Mouse (Mus musculus): ENCODE results near the gene Pold4. TPM values are rescaled to one million over a fixed set of nuclear protein-coding genes. Genes with fewer than 3 reads are reported as not detected.
A peak's percentile ranks its signal among the peaks of the same experiment; 100 is the strongest.

Pold4 gene
- total RNA-seq (2022) = 10 to 100 TPM; 16.1 to 23.6 (median 22.1) TPM

DNA sequence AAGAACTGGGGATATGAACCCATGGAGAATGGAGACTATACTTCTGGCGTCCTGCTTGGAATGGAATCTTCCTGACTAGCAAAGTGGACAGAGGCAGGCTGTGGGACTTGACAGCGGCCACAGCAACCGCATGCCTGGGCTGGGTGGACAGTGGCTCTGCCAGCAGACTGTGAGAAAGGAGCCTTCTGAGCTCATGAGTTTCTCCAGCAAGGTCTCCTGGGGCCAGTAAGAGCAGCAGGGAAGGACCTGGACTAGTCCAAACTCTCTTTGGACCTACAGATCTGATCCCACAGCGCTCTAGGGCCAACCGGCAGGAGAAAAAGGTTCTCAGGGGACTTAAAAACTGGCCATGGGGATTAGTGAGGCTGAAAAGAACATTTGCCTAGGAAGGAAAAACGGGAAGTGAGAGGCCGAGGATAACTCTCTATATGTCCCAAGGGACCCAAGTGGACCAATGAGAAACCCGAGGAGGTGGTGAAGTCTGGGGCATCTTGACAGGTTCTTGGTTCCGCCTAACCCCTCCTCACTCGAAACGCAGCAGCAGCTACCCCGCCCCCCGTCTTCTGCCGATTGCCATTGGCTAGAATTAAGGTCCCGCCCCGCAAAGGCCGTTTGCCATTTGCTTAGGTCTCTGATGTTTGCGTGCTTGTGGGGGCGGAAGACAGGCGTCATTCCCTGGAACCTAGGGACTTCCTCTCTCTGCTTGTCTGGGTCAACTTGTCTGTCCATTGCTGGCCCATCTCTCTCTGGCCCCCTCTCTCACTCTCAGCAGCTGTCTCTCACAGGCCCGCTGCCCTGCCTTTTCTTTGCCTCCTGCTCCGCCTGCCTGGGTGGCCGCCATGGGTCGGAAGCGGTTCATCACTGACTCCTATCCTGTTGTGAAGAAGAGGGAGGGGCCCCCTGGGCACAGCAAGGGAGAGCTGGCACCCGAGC is at the start of gene Pold4:
Pold4 (plus strand) TSS at position 647 of the 933 bp plus-strand sequence.
- DNase-seq (ENCODE audit: low spot score in 2 of 2) = peak; percentile 85 to 98

DNA sequence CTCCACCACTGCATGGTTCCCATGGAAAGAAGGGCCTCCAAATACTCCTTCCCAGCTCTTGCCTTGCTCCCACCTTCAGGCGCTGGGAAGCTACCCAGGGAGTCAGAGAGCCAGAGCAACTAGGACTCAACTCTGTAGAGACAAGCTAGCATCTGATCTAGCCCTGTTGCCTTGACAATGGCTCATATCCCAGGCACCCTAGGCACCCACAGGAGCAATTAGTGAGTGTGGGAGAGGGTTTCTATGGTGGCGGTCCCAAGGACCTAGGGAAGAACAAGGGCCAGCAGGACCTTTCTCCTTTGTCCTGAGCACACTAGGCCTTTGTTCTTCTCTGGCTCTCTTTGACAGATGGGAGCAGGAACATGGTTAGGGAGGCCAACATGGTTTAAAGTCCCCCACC is 48.0 kb upstream of the Pold4 start:
- no peak for DNase-seq (ENCODE audit: low spot score in 2 of 2)

DNA sequence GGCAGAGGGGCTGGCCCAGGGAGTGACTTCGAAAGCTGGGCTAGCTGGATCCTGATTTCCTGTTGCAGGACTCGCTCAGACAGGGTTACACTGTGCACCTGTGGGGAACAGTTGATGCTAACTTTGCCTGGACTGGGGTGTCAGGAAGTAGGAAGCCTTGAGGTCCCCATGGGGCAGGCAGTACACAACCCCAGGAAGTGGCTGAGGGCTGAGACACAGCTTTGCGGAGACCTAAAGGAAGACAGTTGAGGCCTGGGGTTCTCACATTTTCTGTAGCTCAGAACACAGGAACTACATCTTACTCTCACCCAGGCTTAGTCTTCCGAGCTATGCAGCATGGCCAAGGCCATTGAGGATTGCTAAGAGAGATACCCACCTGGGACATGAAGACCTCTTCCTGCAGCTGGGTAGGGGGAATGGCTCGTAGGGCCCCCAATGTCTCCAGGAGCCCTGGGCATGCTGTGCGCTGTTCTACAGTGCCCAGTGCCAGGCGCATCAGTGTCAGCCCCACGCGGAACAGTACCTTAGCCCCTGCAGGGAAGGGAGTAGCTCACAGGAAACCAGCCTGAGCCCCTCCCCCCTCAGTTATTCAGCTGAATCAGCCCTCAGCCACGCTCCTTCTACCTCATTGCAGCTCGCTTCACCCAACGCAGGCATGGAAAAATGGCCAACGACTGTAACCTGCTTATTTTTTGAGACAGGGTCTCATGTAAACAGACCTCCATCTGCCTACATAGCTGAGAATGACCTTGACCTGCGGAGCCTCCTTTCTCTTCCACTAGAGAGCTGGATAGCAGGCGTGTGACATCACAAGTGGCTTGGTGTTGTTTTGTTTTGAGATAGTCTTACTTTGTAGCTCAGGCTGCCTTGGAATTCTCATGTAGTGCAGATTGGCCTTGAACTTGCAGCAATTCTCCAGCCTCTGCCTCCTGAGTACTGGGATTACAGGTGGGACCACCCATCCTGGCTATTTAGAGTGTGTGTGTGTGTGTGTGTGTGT is 46.4 kb upstream of the Pold4 start:
- DNase-seq (ENCODE audit: low spot score in 2 of 2) = no peak

- DNase-seq (ENCODE audit: low spot score in 2 of 2) = no peak
Measured at GRCm38 (mm10) chr19:4187303-4187702, 44.4 kb upstream of the Pold4 start.

- DNase-seq (ENCODE audit: low spot score in 2 of 2) = no peak
Measured at GRCm38 (mm10) chr19:4189051-4189620, 42.6 kb upstream of the Pold4 start.

- no peak for DNase-seq (ENCODE audit: low spot score in 2 of 2)
Measured at GRCm38 (mm10) chr19:4190831-4191334, 40.8 kb upstream of the Pold4 start, which contains the start of gene Tbc1d10c. Gene Tbc1d10c (minus strand): TSS chr19:4191284.

GRCm38 (mm10) chr19:4191528-4192250 is 40.0 kb upstream of the Pold4 start, which contains the start of gene Ppp1ca:
Gene Ppp1ca (plus strand): TSS chr19:4192065.
- peak; percentile 74 to 84 for DNase-seq (ENCODE audit: low spot score in 2 of 2)

DNA sequence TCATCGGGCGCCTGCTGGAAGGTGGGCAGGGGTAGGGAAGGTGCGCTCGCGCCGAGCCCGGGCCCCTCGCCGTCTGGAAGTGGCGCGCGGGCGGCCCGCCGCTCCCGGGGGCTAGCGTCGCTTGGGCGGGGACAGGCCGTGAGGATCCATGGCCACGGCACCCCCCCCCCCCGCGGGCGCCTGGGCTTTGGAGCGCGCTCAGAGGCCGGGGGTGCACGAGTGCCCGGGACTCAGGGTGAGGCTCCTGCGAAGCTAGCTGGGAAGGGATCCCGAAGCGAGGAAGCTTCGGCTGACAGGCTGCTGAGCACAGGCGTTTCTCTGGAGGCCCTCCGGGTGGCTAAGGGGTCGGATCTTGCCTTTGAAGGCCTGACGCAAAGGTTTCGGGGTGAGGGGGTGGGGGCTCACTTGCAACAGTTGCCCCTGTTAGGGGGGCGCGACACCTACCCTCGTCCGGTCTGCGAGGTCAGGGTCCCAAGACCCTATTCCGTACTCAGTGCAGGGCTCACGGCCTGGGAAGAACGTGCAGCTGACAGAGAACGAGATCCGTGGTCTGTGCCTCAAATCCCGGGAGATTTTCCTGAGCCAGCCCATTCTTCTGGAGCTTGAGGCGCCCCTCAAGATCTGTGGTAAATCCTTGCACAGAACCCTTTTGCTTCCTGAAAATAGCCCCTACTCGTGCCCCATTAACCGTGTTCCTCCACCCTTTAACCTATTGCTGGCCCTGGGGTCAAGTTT is 39.3 kb upstream of the Pold4 start:
- DNase-seq (ENCODE audit: low spot score in 2 of 2) = no peak

- no peak for DNase-seq (ENCODE audit: low spot score in 2 of 2)
Measured at GRCm38 (mm10) chr19:4193129-4193528, 38.6 kb upstream of the Pold4 start.

DNA sequence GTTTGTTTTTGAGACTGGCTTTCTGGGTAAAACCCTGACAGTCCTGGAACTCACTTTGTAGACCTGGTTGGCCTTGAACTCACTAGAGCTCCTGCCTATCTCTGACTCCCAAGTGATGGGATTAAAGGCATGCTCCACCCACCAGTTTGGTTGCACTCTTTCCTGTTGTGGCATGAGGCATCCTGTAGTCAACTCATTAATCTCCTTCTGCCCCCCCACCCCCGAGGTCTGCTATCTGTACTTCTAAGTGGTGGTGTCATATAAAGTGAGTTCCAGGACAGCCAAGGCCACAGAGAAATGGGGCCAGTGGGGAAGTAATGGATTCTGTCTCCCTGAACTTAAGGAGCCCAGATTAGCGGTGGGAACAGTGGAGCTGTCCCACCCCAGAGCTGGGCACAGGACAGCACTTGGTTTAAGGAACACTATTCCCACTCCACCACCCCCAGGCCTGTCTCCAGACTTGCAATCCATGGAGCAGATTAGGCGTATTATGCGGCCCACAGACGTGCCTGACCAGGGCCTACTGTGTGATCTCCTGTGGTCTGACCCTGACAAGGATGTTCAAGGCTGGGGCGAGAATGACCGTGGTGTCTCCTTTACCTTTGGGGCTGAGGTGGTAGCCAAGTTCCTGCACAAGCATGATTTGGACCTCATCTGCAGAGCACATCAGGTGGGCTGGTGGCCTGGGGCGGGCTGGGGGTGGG is 37.5 kb upstream of the Pold4 start:
- DNase-seq (ENCODE audit: low spot score in 2 of 2) = no peak

GRCm38 (mm10) chr19:4194776-4195650 is 36.7 kb upstream of the Pold4 start:
- no peak for DNase-seq (ENCODE audit: low spot score in 2 of 2)

DNA sequence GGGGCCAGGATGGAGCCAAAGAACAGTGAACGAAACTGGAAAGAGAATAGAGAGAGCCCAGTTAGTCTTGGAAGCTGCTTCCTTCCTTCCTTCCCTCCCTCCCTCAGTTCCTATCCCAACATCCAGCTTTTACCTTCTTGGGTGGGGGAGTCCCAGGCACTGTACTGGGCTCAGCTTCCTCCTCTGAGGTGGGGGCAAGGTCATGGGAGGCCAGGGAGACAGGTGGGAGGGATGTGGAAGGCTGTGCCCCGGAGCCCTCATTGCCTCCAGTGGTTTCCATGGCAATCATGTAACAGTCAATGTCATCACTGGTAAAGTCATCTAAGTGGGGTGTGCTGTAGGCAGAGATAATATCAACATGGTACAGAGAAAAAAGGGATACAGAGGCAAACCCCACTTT is 35.7 kb upstream of the Pold4 start:
- DNase-seq (ENCODE audit: low spot score in 2 of 2) = no peak

GRCm38 (mm10) chr19:4196548-4196947 is 35.2 kb upstream of the Pold4 start:
- no peak for DNase-seq (ENCODE audit: low spot score in 2 of 2)

- no peak for DNase-seq (ENCODE audit: low spot score in 2 of 2)
Measured at GRCm38 (mm10) chr19:4197180-4197579, 34.5 kb upstream of the Pold4 start.

GRCm38 (mm10) chr19:4201291-4201909 is 30.3 kb upstream of the Pold4 start, which contains the start of gene Rad9a:
Gene Rad9a (minus strand): TSS chr19:4201662.
- DNase-seq (ENCODE audit: low spot score in 2 of 2) = peak; percentile 86 to 97

DNA sequence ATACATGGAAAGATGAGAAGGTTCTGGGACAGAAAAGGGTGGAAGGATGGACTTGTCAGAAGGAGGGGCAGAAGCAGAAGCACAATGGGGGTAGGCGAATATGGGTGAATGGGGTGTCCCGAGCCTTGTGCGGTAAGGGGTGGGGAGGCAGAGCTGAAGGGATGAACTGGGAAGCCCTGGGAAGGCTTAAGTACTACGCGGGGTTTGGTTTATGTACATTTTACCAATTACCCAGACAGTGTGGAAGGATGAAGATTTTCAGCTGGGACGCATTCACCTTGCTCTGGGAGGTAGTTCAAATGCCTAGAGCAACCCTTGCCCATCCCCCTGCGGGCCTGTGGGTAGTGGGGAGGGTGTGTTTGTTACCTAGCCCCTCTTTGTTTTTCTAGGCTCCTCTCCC is 29.6 kb upstream of the Pold4 start:
- no peak for DNase-seq (ENCODE audit: low spot score in 2 of 2)

- DNase-seq (ENCODE audit: low spot score in 2 of 2) = no peak
Measured at GRCm38 (mm10) chr19:4203148-4203547, 28.6 kb upstream of the Pold4 start.
